Mouse (Mus musculus): ENCODE results near the gene Glrp1.

The Glrp1 gene

GRCm38 (mm10) chr1:88492415-88492814 lies 17.5 kb downstream of the Glrp1 start:
- DNase-seq (ENCODE audit: low read depth, low spot score) = no peak

- no peak for DNase-seq (ENCODE audit: low read depth, low spot score)
These were observed 18.1 kb downstream of the Glrp1 start for GRCm38 (mm10) chr1:88491617-88492378.

- DNase-seq (ENCODE audit: low read depth, low spot score) = no peak
These were observed 19.7 kb downstream of the Glrp1 start for GRCm38 (mm10) chr1:88490164-88490563.

GRCm38 (mm10) chr1:88488957-88489356 lies 20.9 kb downstream of the Glrp1 start:
- no peak for DNase-seq (ENCODE audit: low read depth, low spot score)

GRCm38 (mm10) chr1:88486336-88486735 lies 23.5 kb downstream of the Glrp1 start:
- no peak for DNase-seq (ENCODE audit: low read depth, low spot score)

GRCm38 (mm10) chr1:88484059-88484458 lies 25.8 kb downstream of the Glrp1 start:
- no peak for DNase-seq (ENCODE audit: low read depth, low spot score)

- no peak for DNase-seq (ENCODE audit: low read depth, low spot score)
These were observed 27.4 kb downstream of the Glrp1 start for GRCm38 (mm10) chr1:88482142-88483099.

- no peak for DNase-seq (ENCODE audit: low read depth, low spot score)
These were observed 29.3 kb downstream of the Glrp1 start for GRCm38 (mm10) chr1:88480594-88480993.

- no peak for DNase-seq (ENCODE audit: low read depth, low spot score)
These were observed 31.7 kb downstream of the Glrp1 start for GRCm38 (mm10) chr1:88478205-88478604.

GRCm38 (mm10) chr1:88476554-88477085 lies 33.2 kb downstream of the Glrp1 start:
- DNase-seq (ENCODE audit: low read depth, low spot score) = no peak

- DNase-seq (ENCODE audit: low read depth, low spot score) = peak; percentile 86
These were observed 34.3 kb downstream of the Glrp1 start for GRCm38 (mm10) chr1:88475502-88475953.

- peak; percentile 78 for DNase-seq (ENCODE audit: low read depth, low spot score)
These were observed 35.3 kb downstream of the Glrp1 start for GRCm38 (mm10) chr1:88474598-88474997.

- peak; percentile 59 for DNase-seq (ENCODE audit: low read depth, low spot score)
These were observed 36.0 kb downstream of the Glrp1 start for GRCm38 (mm10) chr1:88473899-88474298.

- DNase-seq (ENCODE audit: low read depth, low spot score) = no peak
These were observed 37.6 kb downstream of the Glrp1 start for GRCm38 (mm10) chr1:88472258-88472657.

- no peak for DNase-seq (ENCODE audit: low read depth, low spot score)
These were observed 40.1 kb downstream of the Glrp1 start for GRCm38 (mm10) chr1:88469746-88470145.

- no peak for DNase-seq (ENCODE audit: low read depth, low spot score)
These were observed 41.5 kb downstream of the Glrp1 start for GRCm38 (mm10) chr1:88468335-88468734.

- DNase-seq (ENCODE audit: low read depth, low spot score) = no peak
These were observed 42.0 kb downstream of the Glrp1 start for GRCm38 (mm10) chr1:88467866-88468265.

- DNase-seq (ENCODE audit: low read depth, low spot score) = no peak
These were observed 43.4 kb downstream of the Glrp1 start for GRCm38 (mm10) chr1:88466325-88467064.

GRCm38 (mm10) chr1:88465722-88466121 lies 44.1 kb downstream of the Glrp1 start:
- peak; percentile 67 for DNase-seq (ENCODE audit: low read depth, low spot score)

GRCm38 (mm10) chr1:88464109-88464905 lies 45.6 kb downstream of the Glrp1 start:
- DNase-seq (ENCODE audit: low read depth, low spot score) = no peak

GRCm38 (mm10) chr1:88463241-88463640 lies 46.6 kb downstream of the Glrp1 start:
- DNase-seq (ENCODE audit: low read depth, low spot score) = no peak

All from CD4-positive, CD25-positive, alpha-beta regulatory T cell, adult 2 months (primary cell).